Mouse (Mus musculus) neural tube, embryonic 12.5 days (tissue): Measurements from ENCODE around the gene Kbtbd12. TPM values are rescaled to one million over a fixed set of nuclear protein-coding genes. Genes with fewer than 3 reads are reported as not detected.
A peak's percentile ranks its signal among the peaks of the same experiment; 100 is the strongest.

Experiments
- ATAC-seq: fragments of 200-750 bp; cut with Nextera tagmentation; 2 replicates; pipeline ENCODE4 v1.8.0; 2017; ENCODE audit warnings: low read depth, mild to moderate bottlenecking, moderate TSS enrichment, moderate library complexity; ENCODE audit not compliant: low FRiP score
- H3K27ac ChIP-seq: fragments of 300-500 bp; sonication (generic); 2 replicates; pipeline ENCODE4 v1.5.1; 2016
- H3K27me3 ChIP-seq: fragments of 300-500 bp; sonication (generic); replicated peaks from 2 replicates; pipeline ENCODE4 v1.6.1; 2016; ENCODE audit warnings: mild to moderate bottlenecking
- H3K36me3 ChIP-seq: fragments of 300-500 bp; sonication (generic); 2 replicates; pipeline ENCODE4 v1.6.1; 2016; ENCODE audit warnings: mild to moderate bottlenecking
- H3K4me1 ChIP-seq: fragments of 300-500 bp; sonication (generic); 2 replicates; pipeline ENCODE4 v1.6.1; 2016
- H3K4me2 ChIP-seq: fragments of 300-500 bp; sonication (generic); replicated peaks from 2 replicates; pipeline ENCODE4 v1.6.1; 2016; ENCODE audit warnings: mild to moderate bottlenecking
- H3K4me3 ChIP-seq: fragments of 300-500 bp; sonication (generic); 2 replicates; pipeline ENCODE4 v1.5.1; 2016
- H3K9ac ChIP-seq: fragments of 300-500 bp; sonication (generic); 2 replicates; pipeline ENCODE4 v1.6.1; 2016; ENCODE audit warnings: mild to moderate bottlenecking
- H3K9me3 ChIP-seq: fragments of 300-500 bp; sonication (generic); 2 replicates; pipeline ENCODE4 v1.6.1; 2016; ENCODE audit warnings: mild to moderate bottlenecking
- WGBS: fragments of 180-500 bp; shearing (Covaris S2); methylation state at CpG from one replicate; pipeline ENCODE4 v1.1.7; 2016; 5-methylcytosine and 5-hydroxymethylcytosine counted together
- polyA plus RNA-seq: library from polyadenylated mRNA; unstranded; fragments of >200 nt; fragmentation: Nextera tagmentation; extraction: Ambion mirVana; gene quantifications from 2 replicates; pipeline ENCODE4 v1.2.1, GENCODE M21; 2016

Kbtbd12 gene
- polyA plus RNA-seq, 1 experiment from 2014 or later, result not detected

GRCm38 (mm10) chr6:88513984-88514383, 123.8 kb downstream of the Kbtbd12 start:
- H3K27ac ChIP-seq, result no peak overlapping the region
- 97% methylated on average over 8 of the region's 8 CpGs for WGBS
- no peak overlapping the region for H3K4me3 ChIP-seq
- H3K4me1 ChIP-seq, result peaks cover 14% of the 10 kb centered on the region
- no peak for ATAC-seq
- no peaks in the 10 kb centered on the region for H3K27me3 ChIP-seq
- H3K4me2 ChIP-seq, result no peak overlapping the region
- no peaks in the 10 kb centered on the region for H3K9me3 ChIP-seq
- peaks cover 69% of the 10 kb centered on the region for H3K36me3 ChIP-seq
- no peak overlapping the region for H3K9ac ChIP-seq

GRCm38 (mm10) chr6:88503044-88503443, 134.7 kb downstream of the Kbtbd12 start:
- Histone ChIP-seq H3K27me3 (no peaks in the 10 kb centered on the region), H3K9ac (no peak overlapping the region), H3K4me3 (no peak overlapping the region), H3K36me3 (peaks cover 65% of the 10 kb centered on the region), H3K4me1 (peaks cover 7% of the 10 kb centered on the region; the same call in 1 of the 2 replicates), H3K4me2 (no peak overlapping the region), H3K9me3 (no peaks in the 10 kb centered on the region), H3K27ac (no peak overlapping the region)
- ATAC-seq, result no peak
- 95% methylated on average over 4 of the region's 4 CpGs for WGBS

- Histone ChIP-seq H3K4me3 (no peak overlapping the region), H3K27ac (no peak overlapping the region), H3K9me3 (no peaks in the 10 kb centered on the region), H3K4me2 (no peak overlapping the region), H3K9ac (no peak overlapping the region), H3K27me3 (no peaks in the 10 kb centered on the region), H3K4me1 (peaks cover 7% of the 10 kb centered on the region; the same call in 1 of the 2 replicates), H3K36me3 (peaks cover 65% of the 10 kb centered on the region)
- no peak for ATAC-seq
- 83% methylated on average over 13 of the region's 13 CpGs for WGBS
Observed at GRCm38 (mm10) chr6:88502030-88502970, 135.4 kb downstream of the Kbtbd12 start.

GRCm38 (mm10) chr6:88500405-88500767, 137.4 kb downstream of the Kbtbd12 start:
- H3K4me3 ChIP-seq, result peak overlapping the region; percentile 49
- H3K27ac ChIP-seq, result no peak overlapping the region
- peak overlapping the region; percentile 97 for H3K4me2 ChIP-seq
- H3K36me3 ChIP-seq, result peaks cover 63% of the 10 kb centered on the region
- 8% methylated on average over 3 of the region's 3 CpGs for WGBS
- peak overlapping the region; percentile 69; the same call in 1 of the 2 replicates for H3K9ac ChIP-seq
- H3K9me3 ChIP-seq, result no peaks in the 10 kb centered on the region
- peaks cover 7% of the 10 kb centered on the region; the same call in 1 of the 2 replicates for H3K4me1 ChIP-seq
- ATAC-seq, result no peak; the same call in 1 of the 2 replicates
- no peaks in the 10 kb centered on the region for H3K27me3 ChIP-seq

GRCm38 (mm10) chr6:88499481-88500404, 138.0 kb downstream of the Kbtbd12 start:
- peaks cover 7% of the 10 kb centered on the region; the same call in 1 of the 2 replicates for H3K4me1 ChIP-seq
- no peaks in the 10 kb centered on the region for H3K27me3 ChIP-seq
- H3K9me3 ChIP-seq, result no peaks in the 10 kb centered on the region
- 2% methylated on average over 76 of the region's 76 CpGs for WGBS
- H3K4me3 ChIP-seq, result peak overlapping the region; percentile 49
- H3K4me2 ChIP-seq, result peak overlapping the region; percentile 97
- ATAC-seq, result peak; percentile 90
- no peak overlapping the region for H3K27ac ChIP-seq
- peak overlapping the region; percentile 69 for H3K9ac ChIP-seq
- H3K36me3 ChIP-seq, result peaks cover 57% of the 10 kb centered on the region

Other genes with a start within 250 kb of the Kbtbd12 start
- gene Eefsec, start 191.4 kb downstream of the Kbtbd12 start, polyA plus RNA-seq, result 26.2 and 29.2 TPM in 2 replicates
- 112 and 115 TPM in 2 replicates for gene Ruvbl1, start 172.5 kb downstream of the Kbtbd12 start, polyA plus RNA-seq
- 192 and 193 TPM in 2 replicates for gene Sec61a1, start 119.0 kb downstream of the Kbtbd12 start, polyA plus RNA-seq
- 8.4 and 9.3 TPM in 2 replicates for gene Mgll, start 86.5 kb upstream of the Kbtbd12 start, polyA plus RNA-seq
- gene Abtb1, start 204.0 kb upstream of the Kbtbd12 start, polyA plus RNA-seq, result 37.3 and 38.2 TPM in 2 replicates
- 362 and 381 TPM in 2 replicates for gene Podxl2, start 237.1 kb upstream of the Kbtbd12 start, polyA plus RNA-seq